Mouse (Mus musculus): ENCODE results near the gene Zwilch. TPM values are rescaled to one million over a fixed set of nuclear protein-coding genes. Genes with fewer than 3 reads are reported as not detected.

The Zwilch gene
- polyA plus RNA-seq, 1 experiment from 2014 or later = 13.1 TPM

DNA sequence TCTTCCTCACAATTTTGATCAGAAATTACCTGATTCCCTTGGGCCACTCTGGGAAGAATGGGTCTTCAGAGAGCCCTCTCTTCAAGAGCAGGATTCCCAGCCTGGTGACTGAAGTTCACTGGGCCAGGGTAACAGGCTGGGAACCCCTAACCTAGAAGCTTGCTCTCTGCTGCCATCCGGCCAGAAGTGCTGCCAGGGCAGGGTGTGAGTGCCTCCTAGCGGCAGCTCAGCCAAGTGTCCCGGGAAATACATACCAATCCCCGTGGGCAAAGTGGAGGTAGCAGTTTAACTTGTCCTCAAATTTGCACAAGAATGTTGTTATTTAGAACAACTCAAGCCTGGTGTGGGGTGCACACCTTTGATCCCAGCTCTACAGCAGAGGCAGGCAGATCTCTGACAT lies 72.5 kb downstream of the Zwilch start:
- ATAC-seq (ENCODE audit: insufficient read depth) = no peak

DNA sequence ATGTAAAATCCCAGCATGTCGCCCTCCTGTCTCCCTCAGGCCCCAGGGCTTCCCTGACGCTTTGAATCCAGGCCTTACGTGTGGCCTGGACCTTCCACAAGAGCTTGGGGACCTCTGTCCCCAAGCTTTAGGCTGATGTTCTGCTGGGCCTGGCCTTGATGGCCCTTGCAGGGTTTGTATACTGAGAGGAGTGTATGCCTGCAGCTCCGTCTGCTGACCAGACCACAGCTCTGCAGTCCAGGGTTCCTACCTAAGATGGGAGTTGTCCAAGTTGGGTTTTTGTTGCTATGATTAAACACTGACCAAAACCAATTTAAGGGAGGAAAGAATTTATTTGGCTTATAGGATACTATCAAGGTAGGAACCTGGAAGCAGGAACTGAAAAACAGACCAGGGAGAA lies 74.6 kb downstream of the Zwilch start:
- no peaks in the 10 kb centered on the region for H3K9me3 ChIP-seq (replicated peaks)
- 61% methylated on average over 4 of the region's 4 CpGs for WGBS (ENCODE audit: insufficient replicate concordance)
- ATAC-seq (ENCODE audit: insufficient read depth) = no peak

More for the DNA sequence above, 72.5 kb downstream of the Zwilch start:
- Histone ChIP-seq H3K4me3 (replicated peaks) (no peak overlapping the region), H3K4me1 (replicated peaks) (no peaks in the 10 kb centered on the region), H3K9me3 (replicated peaks) (no peaks in the 10 kb centered on the region), H3K36me3 (replicated peaks) (no peaks in the 10 kb centered on the region), H3K27ac (replicated peaks) (no peak overlapping the region), H3K27me3 (no peaks in the 10 kb centered on the region), H3K4me2 (no peak overlapping the region), H3K9ac (no peak overlapping the region)
- 1% methylated on average over 4 of the region's 4 CpGs for WGBS (ENCODE audit: insufficient replicate concordance)

GRCm38 (mm10) chr9:64094083-64094482 lies 78.8 kb downstream of the Zwilch start:
- Histone ChIP-seq H3K27ac (replicated peaks) (no peak overlapping the region), H3K4me3 (replicated peaks) (no peak overlapping the region), H3K4me2 (no peak overlapping the region), H3K9me3 (replicated peaks) (no peaks in the 10 kb centered on the region), H3K4me1 (replicated peaks) (peaks cover 6% of the 10 kb centered on the region), H3K27me3 (no peaks in the 10 kb centered on the region), H3K9ac (no peak overlapping the region), H3K36me3 (replicated peaks) (no peaks in the 10 kb centered on the region)
- ATAC-seq (ENCODE audit: insufficient read depth) = no peak
- WGBS (ENCODE audit: insufficient replicate concordance) = 64% methylated on average over 11 of the region's 11 CpGs

More for the DNA sequence above, 74.6 kb downstream of the Zwilch start:
- H3K4me3 ChIP-seq (replicated peaks) = no peak overlapping the region
- no peak overlapping the region for H3K27ac ChIP-seq (replicated peaks)
- H3K4me2 ChIP-seq = no peak overlapping the region
- no peaks in the 10 kb centered on the region for H3K36me3 ChIP-seq (replicated peaks)
- no peaks in the 10 kb centered on the region for H3K27me3 ChIP-seq
- peaks cover 6% of the 10 kb centered on the region for H3K4me1 ChIP-seq (replicated peaks)
- H3K9ac ChIP-seq = no peak overlapping the region

- WGBS (ENCODE audit: insufficient replicate concordance) = 24% methylated on average over 12 of the region's 12 CpGs
- Histone ChIP-seq H3K27me3 (peaks cover 2% of the 10 kb centered on the region; the same call in 1 of the 2 replicates), H3K4me1 (replicated peaks) (peaks cover 42% of the 10 kb centered on the region), H3K9me3 (replicated peaks) (no peaks in the 10 kb centered on the region), H3K27ac (replicated peaks) (no peak overlapping the region; the same call in 1 of the 2 replicates), H3K4me3 (replicated peaks) (no peak overlapping the region), H3K9ac (no peak overlapping the region), H3K36me3 (replicated peaks) (peaks cover 3% of the 10 kb centered on the region; the same call in 1 of the 2 replicates), H3K4me2 (no peak overlapping the region)
- ATAC-seq (ENCODE audit: insufficient read depth) = no peak
Observed at GRCm38 (mm10) chr9:64089004-64089403, 83.9 kb downstream of the Zwilch start.

DNA sequence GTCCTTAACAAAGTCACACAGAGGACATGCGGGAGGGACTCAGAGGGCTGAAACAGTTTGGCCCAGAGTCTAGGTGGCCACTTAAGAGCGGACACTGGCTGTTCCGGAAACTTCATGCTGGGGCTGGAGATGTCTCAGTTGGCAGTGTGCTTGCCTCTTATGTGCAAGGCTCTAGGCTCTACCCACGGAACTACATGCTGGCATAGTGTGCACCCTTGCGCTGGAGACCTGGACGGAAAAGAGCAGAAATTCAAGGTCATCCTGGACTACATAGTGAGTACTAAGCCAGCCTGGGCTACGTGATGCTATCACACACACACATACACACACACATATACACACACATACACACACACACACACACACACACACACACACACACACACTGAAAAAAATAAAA lies 84.6 kb downstream of the Zwilch start:
- no peak overlapping the region for H3K9ac ChIP-seq
- H3K27ac ChIP-seq (replicated peaks) = no peak overlapping the region
- peaks cover 4% of the 10 kb centered on the region; the same call in 1 of the 2 replicates for H3K27me3 ChIP-seq
- H3K4me1 ChIP-seq (replicated peaks) = peaks cover 47% of the 10 kb centered on the region
- H3K9me3 ChIP-seq (replicated peaks) = no peaks in the 10 kb centered on the region
- no peak overlapping the region for H3K4me3 ChIP-seq (replicated peaks)
- WGBS (ENCODE audit: insufficient replicate concordance) = 72% methylated on average over 7 of the region's 7 CpGs
- peaks cover 3% of the 10 kb centered on the region; the same call in 1 of the 2 replicates for H3K36me3 ChIP-seq (replicated peaks)
- H3K4me2 ChIP-seq = no peak overlapping the region
- ATAC-seq (ENCODE audit: insufficient read depth) = no peak

DNA sequence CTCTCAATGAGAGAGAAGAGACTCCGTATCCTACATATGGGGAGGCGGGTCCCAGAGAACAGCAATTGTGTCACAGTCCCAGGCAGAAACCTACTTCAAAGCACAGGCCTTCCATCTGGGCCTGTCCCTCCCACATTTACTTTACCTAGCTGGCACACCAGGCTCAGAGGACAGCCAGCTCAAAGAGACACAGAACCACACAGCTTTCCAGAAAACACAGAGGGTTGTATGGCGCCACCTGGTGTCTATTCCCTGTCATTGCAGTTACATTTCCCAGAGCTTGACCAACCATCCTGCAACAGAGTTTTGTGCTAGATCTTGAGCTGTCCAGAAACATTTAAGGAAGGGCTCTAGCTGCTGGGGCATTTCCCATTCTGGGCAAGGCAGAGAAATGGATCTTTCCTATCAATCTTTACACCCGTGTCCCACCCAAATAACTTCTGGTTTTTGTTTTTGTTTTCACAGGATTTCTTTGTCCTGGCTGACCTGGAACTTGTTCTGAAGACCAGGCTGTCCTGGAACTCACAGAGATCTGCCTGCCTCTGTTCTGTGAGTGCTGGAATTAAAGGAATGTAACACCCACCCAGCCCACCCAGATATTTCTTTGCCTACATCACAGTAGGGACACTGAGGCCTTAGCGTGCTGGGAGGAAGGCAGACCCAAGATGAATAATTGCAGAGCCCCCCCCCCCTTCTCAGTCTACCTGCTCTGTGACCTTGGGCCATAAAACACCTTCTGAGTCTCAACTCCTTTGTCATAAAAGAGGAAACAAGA lies 85.3 kb downstream of the Zwilch start:
- Histone ChIP-seq H3K27ac (replicated peaks) (peak overlapping the region; percentile 89), H3K4me3 (replicated peaks) (no peak overlapping the region), H3K4me1 (replicated peaks) (peaks cover 54% of the 10 kb centered on the region), H3K27me3 (peaks cover 4% of the 10 kb centered on the region; the same call in 1 of the 2 replicates), H3K4me2 (no peak overlapping the region), H3K36me3 (replicated peaks) (peaks cover 3% of the 10 kb centered on the region; the same call in 1 of the 2 replicates), H3K9ac (peak overlapping the region; percentile 12), H3K9me3 (replicated peaks) (no peaks in the 10 kb centered on the region)
- no peak for ATAC-seq (ENCODE audit: insufficient read depth)
- 45% methylated on average over 5 of the region's 5 CpGs for WGBS (ENCODE audit: insufficient replicate concordance)

Other genes with a start within 250 kb of the Zwilch start
- 2.3 and 2.9 TPM in 2 replicates for gene Smad6, start 151.0 kb downstream of the Zwilch start, polyA plus RNA-seq (2015; fragmentation: Nextera tagmentation; extraction: Ambion mirVana)
- gene Lctl, start 56.0 kb downstream of the Zwilch start, polyA plus RNA-seq (2015; fragmentation: Nextera tagmentation; extraction: Ambion mirVana) = not detected in 2 replicates
- 635 and 656 TPM in 2 replicates for gene Rpl4, start 271 bp upstream of the Zwilch start, polyA plus RNA-seq (2015; fragmentation: Nextera tagmentation; extraction: Ambion mirVana)
- gene Snapc5, start 6.2 kb upstream of the Zwilch start, polyA plus RNA-seq (2015; fragmentation: Nextera tagmentation; extraction: Ambion mirVana) = 10.5 and 11.2 TPM in 2 replicates
- 0.44 and 0.64 TPM in 2 replicates for gene Uchl4, start 62.1 kb upstream of the Zwilch start, polyA plus RNA-seq (2015; fragmentation: Nextera tagmentation; extraction: Ambion mirVana)
- gene Map2k1, start 80.5 kb upstream of the Zwilch start, polyA plus RNA-seq (2015; fragmentation: Nextera tagmentation; extraction: Ambion mirVana) = 30.1 and 30.9 TPM in 2 replicates
- 170 and 187 TPM in 2 replicates for gene Tipin, start 108.5 kb upstream of the Zwilch start, polyA plus RNA-seq (2015; fragmentation: Nextera tagmentation; extraction: Ambion mirVana)
- 8.5 and 8.8 TPM in 2 replicates for gene Dis3l, start 168.2 kb upstream of the Zwilch start, polyA plus RNA-seq (2015; fragmentation: Nextera tagmentation; extraction: Ambion mirVana)
- 0.51 and 0.83 TPM in 2 replicates for gene Megf11, start 212.5 kb upstream of the Zwilch start, polyA plus RNA-seq (2015; fragmentation: Nextera tagmentation; extraction: Ambion mirVana)